Mouse (Mus musculus): Measurements from ENCODE around the gene Tec.

The Tec gene

GRCm38 (mm10) chr5:72868091-72868875 lies at the start of gene Tec:
Gene Tec, minus strand, starts transcription at chr5:72868483.
- DNase-seq = peak; percentile 93 to 98

GRCm38 (mm10) chr5:72916851-72917250 lies 48.6 kb upstream of the Tec start:
- no peak for DNase-seq

GRCm38 (mm10) chr5:72916048-72916447 lies 47.8 kb upstream of the Tec start:
- DNase-seq = no peak

- DNase-seq = peak in 1 of 2 experiments; percentile 47
Observed at GRCm38 (mm10) chr5:72914633-72915561, 46.6 kb upstream of the Tec start.

- peak; percentile 99 to 100 for DNase-seq
Observed at GRCm38 (mm10) chr5:72913648-72914557, 45.6 kb upstream of the Tec start, which contains the start of gene Slain2. Gene Slain2, plus strand, starts transcription at chr5:72914304.

GRCm38 (mm10) chr5:72911284-72911683 lies 43.0 kb upstream of the Tec start:
- DNase-seq = no peak

- no peak for DNase-seq
Observed at GRCm38 (mm10) chr5:72910373-72910772, 42.1 kb upstream of the Tec start.

GRCm38 (mm10) chr5:72909363-72909762 lies 41.1 kb upstream of the Tec start:
- DNase-seq = no peak

- DNase-seq = no peak
Observed at GRCm38 (mm10) chr5:72908324-72908936, 40.1 kb upstream of the Tec start.

GRCm38 (mm10) chr5:72907402-72907801 lies 39.1 kb upstream of the Tec start:
- DNase-seq = no peak

GRCm38 (mm10) chr5:72904903-72905790 lies 36.9 kb upstream of the Tec start:
- no peak for DNase-seq

GRCm38 (mm10) chr5:72902876-72903516 lies 34.7 kb upstream of the Tec start:
- DNase-seq = no peak

- DNase-seq = no peak
Observed at GRCm38 (mm10) chr5:72902312-72902711, 34.0 kb upstream of the Tec start.

- DNase-seq = no peak
Observed at GRCm38 (mm10) chr5:72901866-72902265, 33.6 kb upstream of the Tec start.

GRCm38 (mm10) chr5:72899255-72899654 lies 31.0 kb upstream of the Tec start:
- DNase-seq = no peak

- DNase-seq = no peak
Observed at GRCm38 (mm10) chr5:72897998-72898397, 29.7 kb upstream of the Tec start.

GRCm38 (mm10) chr5:72896478-72897279 lies 28.4 kb upstream of the Tec start:
- DNase-seq = no peak

GRCm38 (mm10) chr5:72895261-72895660 lies 27.0 kb upstream of the Tec start:
- DNase-seq = no peak

GRCm38 (mm10) chr5:72893987-72894386 lies 25.7 kb upstream of the Tec start:
- DNase-seq = peak in 1 of 2 experiments; percentile 23

- DNase-seq = peak; percentile 19 to 53
Observed at GRCm38 (mm10) chr5:72891534-72891933, 23.3 kb upstream of the Tec start.

All from spleen, adult 18-20 months (tissue).